In the genomic region with DNA sequence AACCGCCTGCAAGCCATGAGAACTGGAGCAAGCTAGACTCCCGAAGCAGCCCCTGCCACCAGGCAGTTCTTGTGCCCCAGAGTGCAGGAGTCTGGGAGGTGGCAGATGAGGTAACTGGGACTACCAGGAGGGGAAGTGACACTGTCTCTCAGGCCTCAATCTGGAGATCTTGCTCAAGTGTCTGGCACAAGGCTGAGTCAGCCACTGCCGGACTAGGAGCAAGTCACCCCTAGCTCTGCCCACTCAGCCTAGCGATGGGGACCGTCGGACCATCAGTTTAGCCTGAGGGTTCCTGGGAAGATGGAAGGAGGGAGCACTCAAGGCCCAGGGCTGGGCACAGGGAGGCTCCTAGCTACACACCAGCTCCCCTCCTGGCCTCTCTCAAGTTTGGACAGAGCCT, we compare ENCODE assay signal across 12 mouse cellular contexts. TPM values are rescaled to one million over a fixed set of nuclear protein-coding genes. Genes with fewer than 3 reads are reported as not detected.
DNase-seq lines count a peak whose midpoint lies in the region; ATAC-seq lines count a peak whose summit lies in the region.
"Had no signal": no experiment of that assay in that cellular context is flagged by ENCODE, and none has a peak within 500 bp of the region (broad histone marks: within the 10 kb centered on the region; RNA-seq: fewer than 3 reads in every experiment).

No protein-coding gene starts in this region.

- no peak for ATAC-seq in limb, embryonic 11.5 days (ENCODE audit: insufficient number of reproducible peaks, low FRiP score, low TSS enrichment, low read depth)
- peak; percentile 61 for ATAC-seq in neutrophil, adult 5-6 weeks (ENCODE audit: extremely low read depth, insufficient number of reproducible peaks, low FRiP score, poor library complexity, severe bottlenecking)

- WGBS in limb, embryonic 11.5 days, result 75% methylated on average over 6 of the region's 6 CpGs

- H3K9me3 ChIP-seq in limb, embryonic 11.5 days (ENCODE audit: control insufficient read depth, low read length), result no peaks in the 10 kb centered on the region
- H3K9me3 ChIP-seq: G1E; heart, embryonic 15.5 days had no signal

- no peak overlapping the region for H3K9ac ChIP-seq in limb, embryonic 11.5 days (ENCODE audit: low read length)
- H3K9ac ChIP-seq: heart, embryonic 15.5 days; liver, embryonic 14.5 days had no signal

- no peaks in the 10 kb centered on the region; the same call in 1 of the 2 replicates for H3K36me3 ChIP-seq in limb, embryonic 11.5 days (ENCODE audit: control insufficient read depth, insufficient read depth, low read length)
- H3K36me3 ChIP-seq: G1E; heart, embryonic 15.5 days had no signal

- peak; percentile 80 for DNase-seq in layer of hippocampus, adult 9-11 months
- no peak for DNase-seq in layer of hippocampus, postnatal 10 days (ENCODE audit: low spot score in 2 of 2)
- no peak for DNase-seq in limb, embryonic 11.5 days (ENCODE audit: low spot score)
- DNase-seq in left cerebral cortex, adult 11 months (ENCODE audit: low spot score), result no peak
- DNase-seq in testis, postnatal 10 days (ENCODE audit: low spot score), result no peak
- DNase-seq: kidney, adult 9 months had no signal

- H3K4me2 ChIP-seq in limb, embryonic 11.5 days (ENCODE audit: low read depth, severe bottlenecking), result no peak overlapping the region
- H3K4me2 ChIP-seq: heart, embryonic 15.5 days had no signal

- peak overlapping the region; percentile 82 for H3K27ac ChIP-seq in brown adipose tissue, adult 24 weeks (replicated peaks; ENCODE audit: low read depth, low read length)
- H3K27ac ChIP-seq in limb, embryonic 11.5 days (replicated peaks; ENCODE audit: low read depth, low read length), result 0 out of 2 replicates have a peak overlapping the region, but pooled peaks have one; percentile 8
- H3K27ac ChIP-seq: heart, embryonic 15.5 days; liver, embryonic 14.5 days had no signal

- H3K27me3 ChIP-seq in limb, embryonic 11.5 days (ENCODE audit: control insufficient read depth, insufficient read depth, low read length), result no peaks in the 10 kb centered on the region

- H3K4me1 ChIP-seq in brown adipose tissue, adult 24 weeks (ENCODE audit: control insufficient read depth, insufficient read depth, insufficient read length, low read length), result no peaks in the 10 kb centered on the region
- H3K4me1 ChIP-seq in limb, embryonic 11.5 days (ENCODE audit: control insufficient read depth, insufficient read depth, low read length), result peaks cover 5% of the 10 kb centered on the region; the same call in 1 of the 2 replicates

- H3K4me3 ChIP-seq in brown adipose tissue, adult 24 weeks (ENCODE audit: insufficient read depth, low read depth, low read length), result peak overlapping the region; percentile 48
- H3K4me3 ChIP-seq in limb, embryonic 11.5 days (ENCODE audit: low read depth, low read length), result no peak overlapping the region
- H3K4me3 ChIP-seq: heart, embryonic 15.5 days had no signal

RNA-seq across cellular contexts. Expression of a gene that starts 10.2 kb away (rescaled TPM):
- 1 to 10 TPM; 4.0 TPM for total RNA-seq in layer of hippocampus, postnatal 10 days (2021)
- polyA plus RNA-seq in brown adipose tissue, adult 24 weeks (2012; ENCODE audit: insufficient read depth, insufficient read length, missing spikeins), result 3.7 and 4.5 TPM in 2 replicates
- 1.6 and 2.5 TPM in 2 replicates for polyA plus RNA-seq in limb, embryonic 11.5 days (2014; fragmentation: Nextera tagmentation; extraction: Ambion mirVana)
- total RNA-seq in neutrophil, adult 5-6 weeks (2017), result 1.4 and 2.0 TPM in 2 replicates

RNA-seq across cellular contexts. Expression of a gene that starts 32.3 kb away (rescaled TPM):
- total RNA-seq in layer of hippocampus, postnatal 10 days (2021), result 10 to 100 TPM; 76.5 to 81.6 TPM
- polyA plus RNA-seq in brown adipose tissue, adult 24 weeks (2012; ENCODE audit: insufficient read depth, insufficient read length, missing spikeins), result 2.5 and 3.3 TPM in 2 replicates
- polyA plus RNA-seq in limb, embryonic 11.5 days (2014; fragmentation: Nextera tagmentation; extraction: Ambion mirVana), result 12.6 and 13.6 TPM in 2 replicates
- total RNA-seq in neutrophil, adult 5-6 weeks (2017), result 0.25 TPM in 1 of 2 replicates, not detected in the other

RNA-seq across cellular contexts. Expression of a gene that starts 48.4 kb away (rescaled TPM):
- 1 to 10 TPM; 1.2 to 2.2 TPM for total RNA-seq in layer of hippocampus, postnatal 10 days (2021)
- 7.1 and 8.0 TPM in 2 replicates for polyA plus RNA-seq in brown adipose tissue, adult 24 weeks (2012; ENCODE audit: insufficient read depth, insufficient read length, missing spikeins)
- polyA plus RNA-seq in limb, embryonic 11.5 days (2014; fragmentation: Nextera tagmentation; extraction: Ambion mirVana), result 0.40 and 0.88 TPM in 2 replicates
- total RNA-seq in neutrophil, adult 5-6 weeks (2017), result 15.5 and 22.1 TPM in 2 replicates
- polyA plus RNA-seq: G1E; neural tube, embryonic 14.5 days had no signal

Comparison
In these comparisons a context has a peak if more than half of its experiments do, and no peak if none do; other contexts are left out.
1. RNA of a gene that starts 32.3 kb away (total RNA-seq): 76.5 to 81.6 TPM in layer of hippocampus, postnatal 10 days; 0.25 TPM in neutrophil, adult 5-6 weeks; every median in the first group is over 10 times any median in the second.